Mouse (Mus musculus): ENCODE results near the gene Intu. TPM values are rescaled to one million over a fixed set of nuclear protein-coding genes. Genes with fewer than 3 reads are reported as not detected.

Gene Intu
- polyA plus RNA-seq, 1 experiment from 2014 or later, result 1.0 TPM

DNA sequence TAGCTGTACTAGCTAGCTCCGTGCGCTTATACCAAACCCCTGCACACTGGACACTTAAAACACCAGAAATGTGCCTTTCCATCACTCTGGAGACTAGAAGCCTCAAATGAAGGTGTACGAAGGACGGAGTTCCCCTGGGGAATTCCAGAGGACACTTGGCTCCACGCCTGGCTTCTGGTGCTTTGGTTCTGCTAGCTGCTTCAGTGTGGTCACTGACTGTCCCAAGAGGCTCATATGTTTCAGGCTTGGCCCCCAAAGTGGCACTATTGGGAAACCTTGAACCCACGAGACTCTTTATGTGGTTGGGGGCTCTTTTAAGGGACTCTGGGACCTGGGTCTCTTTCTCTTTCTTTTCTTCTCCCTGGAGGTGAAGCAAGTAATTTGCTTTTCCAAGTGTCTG lies 2.1 kb upstream of the Intu start:
- Histone ChIP-seq H3K4me2 (replicated peaks; ENCODE audit: low read depth) (no peak overlapping the region), H3K9me3 (ENCODE audit: control insufficient read depth, low read length) (no peaks in the 10 kb centered on the region), H3K36me3 (ENCODE audit: control insufficient read depth, insufficient read depth, low read length) (no peaks in the 10 kb centered on the region), H3K4me1 (replicated peaks; ENCODE audit: control insufficient read depth, insufficient read depth) (no peaks in the 10 kb centered on the region), H3K4me3 (ENCODE audit: low read depth, low read length) (no peak overlapping the region), H3K27me3 (ENCODE audit: control insufficient read depth, insufficient read depth, low read length) (no peaks in the 10 kb centered on the region), H3K27ac (replicated peaks) (no peak overlapping the region), H3K9ac (ENCODE audit: low read length) (no peak overlapping the region)
- ATAC-seq (ENCODE audit: low FRiP score, low TSS enrichment) (no peak), DNase-seq (ENCODE audit: low spot score) (no peak)
- WGBS, result 71% methylated on average over 6 of the region's 6 CpGs
- TF ChIP-seq EP300 (optimal IDR thresholded peaks at IDR 0.05), result no peak
- no peak for TF ChIP-seq CTCF (IDR thresholded peaks at IDR 0.05; ENCODE audit: low read depth)

GRCm38 (mm10) chr3:40530845-40531244 lies 241 bp upstream of the Intu start:
- H3K4me3 ChIP-seq (ENCODE audit: low read depth, low read length), result peak overlapping the region; percentile 46
- H3K27ac ChIP-seq (replicated peaks), result no peak overlapping the region
- TF ChIP-seq EP300 (optimal IDR thresholded peaks at IDR 0.05) (no peak), CTCF (IDR thresholded peaks at IDR 0.05; ENCODE audit: low read depth) (no peak)
- peak overlapping the region; percentile 78 for H3K4me2 ChIP-seq (replicated peaks; ENCODE audit: low read depth)
- DNase-seq (ENCODE audit: low spot score) (no peak), ATAC-seq (ENCODE audit: low FRiP score, low TSS enrichment) (no peak)
- no peaks in the 10 kb centered on the region for H3K9me3 ChIP-seq (ENCODE audit: control insufficient read depth, low read length)
- 23% methylated on average over 7 of the region's 7 CpGs for WGBS
- no peaks in the 10 kb centered on the region for H3K4me1 ChIP-seq (replicated peaks; ENCODE audit: control insufficient read depth, insufficient read depth)
- no peaks in the 10 kb centered on the region for H3K27me3 ChIP-seq (ENCODE audit: control insufficient read depth, insufficient read depth, low read length)
- no peaks in the 10 kb centered on the region for H3K36me3 ChIP-seq (ENCODE audit: control insufficient read depth, insufficient read depth, low read length)
- no peak overlapping the region for H3K9ac ChIP-seq (ENCODE audit: low read length)

GRCm38 (mm10) chr3:40532256-40532655 lies 1.2 kb downstream of the Intu start:
- Histone ChIP-seq H3K4me3 (ENCODE audit: low read depth, low read length) (peak overlapping the region; percentile 46), H3K36me3 (ENCODE audit: control insufficient read depth, insufficient read depth, low read length) (no peaks in the 10 kb centered on the region), H3K4me2 (replicated peaks; ENCODE audit: low read depth) (peak overlapping the region; percentile 78), H3K27me3 (ENCODE audit: control insufficient read depth, insufficient read depth, low read length) (no peaks in the 10 kb centered on the region), H3K4me1 (replicated peaks; ENCODE audit: control insufficient read depth, insufficient read depth) (no peaks in the 10 kb centered on the region), H3K9me3 (ENCODE audit: control insufficient read depth, low read length) (no peaks in the 10 kb centered on the region), H3K27ac (replicated peaks) (no peak overlapping the region), H3K9ac (ENCODE audit: low read length) (no peak overlapping the region)
- TF ChIP-seq EP300 (optimal IDR thresholded peaks at IDR 0.05), result no peak
- no peak for TF ChIP-seq CTCF (IDR thresholded peaks at IDR 0.05; ENCODE audit: low read depth)
- ATAC-seq (ENCODE audit: low FRiP score, low TSS enrichment), result no peak
- WGBS, result 26% methylated on average over 11 of the region's 11 CpGs
- DNase-seq (ENCODE audit: low spot score), result no peak

DNA sequence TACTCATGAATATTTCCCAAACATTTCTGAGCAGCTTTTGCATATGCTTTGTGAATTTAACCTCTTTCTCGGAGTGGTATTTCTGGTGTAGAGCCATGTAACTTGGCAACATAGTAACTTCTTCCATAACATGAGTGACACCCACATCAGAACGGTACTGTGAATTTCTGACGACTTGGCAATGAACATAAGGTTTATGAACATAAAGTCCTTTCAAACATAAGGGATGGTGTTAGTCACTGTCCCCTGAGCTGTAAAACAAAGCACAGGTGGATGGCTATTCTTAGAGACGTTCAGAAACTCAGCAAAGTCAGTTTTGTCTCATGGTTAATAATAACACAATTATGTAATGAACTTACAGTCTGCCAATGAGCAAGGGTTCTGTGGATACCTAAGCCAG lies 3.1 kb downstream of the Intu start:
- no peaks in the 10 kb centered on the region for H3K36me3 ChIP-seq (ENCODE audit: control insufficient read depth, insufficient read depth, low read length)
- DNase-seq (ENCODE audit: low spot score) (no peak), ATAC-seq (ENCODE audit: low FRiP score, low TSS enrichment) (no peak)
- H3K4me2 ChIP-seq (replicated peaks; ENCODE audit: low read depth), result no peak overlapping the region
- TF ChIP-seq EP300 (optimal IDR thresholded peaks at IDR 0.05) (no peak), CTCF (IDR thresholded peaks at IDR 0.05; ENCODE audit: low read depth) (no peak)
- 67% methylated on average over 4 of the region's 4 CpGs for WGBS
- no peaks in the 10 kb centered on the region for H3K4me1 ChIP-seq (replicated peaks; ENCODE audit: control insufficient read depth, insufficient read depth)
- H3K27me3 ChIP-seq (ENCODE audit: control insufficient read depth, insufficient read depth, low read length), result no peaks in the 10 kb centered on the region
- no peak overlapping the region for H3K9ac ChIP-seq (ENCODE audit: low read length)
- H3K9me3 ChIP-seq (ENCODE audit: control insufficient read depth, low read length), result no peaks in the 10 kb centered on the region
- H3K4me3 ChIP-seq (ENCODE audit: low read depth, low read length), result no peak overlapping the region
- no peak overlapping the region for H3K27ac ChIP-seq (replicated peaks)

DNA sequence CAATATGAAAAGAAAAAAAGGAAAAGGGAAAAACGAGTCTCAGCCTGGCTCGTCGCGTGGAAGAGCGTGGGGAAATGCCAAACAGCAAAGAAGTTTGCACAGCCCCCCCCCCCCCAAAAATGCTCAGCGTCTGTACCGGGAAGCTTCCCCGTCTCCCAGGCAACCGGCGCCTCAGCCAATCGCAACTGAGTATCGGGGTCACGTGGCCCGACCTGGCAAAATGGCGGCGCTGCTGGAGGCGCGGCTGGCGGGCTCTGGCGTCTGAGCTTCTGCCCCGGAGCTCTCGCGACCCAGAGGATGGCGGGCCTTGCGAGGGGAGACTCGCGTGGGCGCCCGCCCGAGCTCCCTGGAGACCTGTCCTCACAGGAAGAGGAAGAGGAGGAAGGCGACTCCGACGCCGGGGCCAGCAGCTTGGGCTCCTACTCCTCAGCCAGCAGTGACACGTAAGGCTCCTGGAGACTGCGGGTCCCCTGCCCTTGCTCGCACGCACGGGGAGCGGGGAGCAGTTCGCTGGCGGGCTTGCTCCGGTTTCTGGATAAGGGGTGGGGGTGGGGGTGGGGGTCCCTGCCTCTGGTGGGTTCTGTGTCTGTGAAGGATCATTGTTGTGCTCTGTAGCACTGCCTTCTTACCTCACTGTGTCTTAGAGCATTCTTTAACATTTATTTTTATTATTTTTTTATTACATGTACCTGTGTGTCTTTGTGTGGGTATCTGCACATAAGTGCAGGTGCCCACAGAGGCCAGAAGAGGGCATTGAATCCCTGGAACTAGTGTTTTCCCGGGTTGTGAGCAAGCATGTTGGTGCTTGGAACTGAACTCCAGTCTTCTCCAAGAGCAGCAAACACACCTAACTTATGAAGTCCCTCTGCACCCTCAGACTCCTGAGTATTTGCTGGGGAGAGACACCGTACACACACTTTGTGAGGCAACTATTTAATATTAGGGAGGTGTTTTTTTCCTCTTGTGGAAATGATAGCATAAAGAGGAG lies 9.8 kb downstream of the Intu start:
- Histone ChIP-seq H3K9ac (ENCODE audit: low read length) (peak overlapping the region; percentile 73), H3K9me3 (ENCODE audit: control insufficient read depth, low read length) (no peaks in the 10 kb centered on the region)

DNA sequence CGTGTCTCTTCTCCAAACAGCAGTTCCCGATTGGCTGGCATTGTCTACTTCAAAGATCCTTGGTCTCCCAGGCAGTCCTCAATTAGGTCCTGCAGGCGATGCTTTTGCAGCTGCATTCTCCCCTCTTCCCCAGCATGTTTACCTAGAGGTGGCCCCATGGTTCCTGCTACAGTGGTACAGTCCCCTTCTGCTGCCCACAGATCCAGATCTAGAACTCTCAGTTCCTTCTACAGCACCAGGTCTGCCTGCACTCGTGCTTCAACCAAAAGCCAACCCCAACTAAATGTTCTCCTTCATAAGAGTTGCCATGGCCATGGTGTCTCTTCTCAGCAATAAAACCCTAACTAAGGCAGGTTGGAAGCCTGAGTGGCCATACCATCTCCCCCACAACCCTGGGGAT lies 15.5 kb downstream of the Intu start:
- H3K36me3 ChIP-seq (ENCODE audit: control insufficient read depth, insufficient read depth, low read length), result no peaks in the 10 kb centered on the region
- no peaks in the 10 kb centered on the region for H3K4me1 ChIP-seq (replicated peaks; ENCODE audit: control insufficient read depth, insufficient read depth)
- 82% methylated on average over 4 of the region's 4 CpGs for WGBS
- no peak for DNase-seq (ENCODE audit: low spot score)
- ATAC-seq (ENCODE audit: low FRiP score, low TSS enrichment), result no peak
- H3K27me3 ChIP-seq (ENCODE audit: control insufficient read depth, insufficient read depth, low read length), result no peaks in the 10 kb centered on the region
- H3K9me3 ChIP-seq (ENCODE audit: control insufficient read depth, low read length), result no peaks in the 10 kb centered on the region
- H3K4me2 ChIP-seq (replicated peaks; ENCODE audit: low read depth), result no peak overlapping the region
- no peak overlapping the region for H3K4me3 ChIP-seq (ENCODE audit: low read depth, low read length)
- no peak overlapping the region for H3K27ac ChIP-seq (replicated peaks)
- no peak for TF ChIP-seq CTCF (IDR thresholded peaks at IDR 0.05; ENCODE audit: low read depth)
- no peak overlapping the region for H3K9ac ChIP-seq (ENCODE audit: low read length)

More for the DNA sequence above, 9.8 kb downstream of the Intu start:
- Histone ChIP-seq H3K4me3 (ENCODE audit: low read depth, low read length) (peak overlapping the region; percentile 82), H3K4me1 (replicated peaks; ENCODE audit: control insufficient read depth, insufficient read depth) (no peaks in the 10 kb centered on the region), H3K27me3 (ENCODE audit: control insufficient read depth, insufficient read depth, low read length) (no peaks in the 10 kb centered on the region), H3K27ac (replicated peaks) (no peak overlapping the region), H3K4me2 (replicated peaks; ENCODE audit: low read depth) (peak overlapping the region; percentile 80), H3K36me3 (ENCODE audit: control insufficient read depth, insufficient read depth, low read length) (no peaks in the 10 kb centered on the region)
- WGBS, result 4% methylated on average over 43 of the region's 45 CpGs
- DNase-seq (ENCODE audit: low spot score) (peak; percentile 93), ATAC-seq (ENCODE audit: low FRiP score, low TSS enrichment) (peak; percentile 89)
- no peak for TF ChIP-seq EP300 (optimal IDR thresholded peaks at IDR 0.05)
- peak; percentile 47 for TF ChIP-seq CTCF (IDR thresholded peaks at IDR 0.05; ENCODE audit: low read depth)
